Mouse (Mus musculus) layer of hippocampus, postnatal 10 days (tissue): ENCODE measurements at regions not wholly inside any gene's neighbourhood (a gene's known extent, or its start where the extent isn't known, plus 50 kb on each side); places are given as distances from the start of the nearest gene placed in this dataset.

ENCODE experiments used
- DNase-seq, 2 experiments: peaks; one replicate each; pipeline ENCODE4 v3.0.0; 2021; ENCODE audit warnings: low spot score in 2 of 2

GRCm38 (mm10) chr5:126127486-126127885 is 595.9 kb downstream of the Tmem132b start:
- no peak for DNase-seq

- no peak for DNase-seq
Measured at GRCm38 (mm10) chr5:126148908-126149307, 617.3 kb downstream of the Tmem132b start.

GRCm38 (mm10) chr5:126155216-126155880 is 623.8 kb downstream of the Tmem132b start:
- DNase-seq = no peak

- no peak for DNase-seq
Measured at GRCm38 (mm10) chr5:126186111-126186510, 654.5 kb downstream of the Tmem132b start.

GRCm38 (mm10) chr5:126199876-126200275 is 668.3 kb downstream of the Tmem132b start:
- no peak for DNase-seq

- peak in 1 of 2 experiments; percentile 21 for DNase-seq
Measured at GRCm38 (mm10) chr5:126201535-126201934, 670.0 kb downstream of the Tmem132b start.

GRCm38 (mm10) chr5:126201996-126202395 is 670.4 kb downstream of the Tmem132b start:
- no peak for DNase-seq

- no peak for DNase-seq
Measured at GRCm38 (mm10) chr5:126217016-126217415, 685.4 kb downstream of the Tmem132b start.

GRCm38 (mm10) chr5:126217746-126218145 is 686.2 kb downstream of the Tmem132b start:
- no peak for DNase-seq

GRCm38 (mm10) chr5:126223696-126224095 is 692.1 kb downstream of the Tmem132b start:
- DNase-seq = no peak

- no peak for DNase-seq
Measured at GRCm38 (mm10) chr5:126230768-126231167, 699.2 kb downstream of the Tmem132b start.

- DNase-seq = peak; percentile 50 to 54
Measured at GRCm38 (mm10) chr5:126238071-126238470, 706.5 kb downstream of the Tmem132b start.

- no peak for DNase-seq
Measured at GRCm38 (mm10) chr5:126245776-126246175, 714.2 kb downstream of the Tmem132b start.

- no peak for DNase-seq
Measured at GRCm38 (mm10) chr5:126250331-126250730, 718.8 kb downstream of the Tmem132b start.

GRCm38 (mm10) chr5:126254661-126255060 is 723.1 kb downstream of the Tmem132b start:
- DNase-seq = no peak

- no peak for DNase-seq
Measured at GRCm38 (mm10) chr5:126257860-126258259, 726.3 kb downstream of the Tmem132b start.

- DNase-seq = no peak
Measured at GRCm38 (mm10) chr5:126266471-126266870, 734.9 kb downstream of the Tmem132b start.

GRCm38 (mm10) chr5:126266929-126267609 is 735.5 kb downstream of the Tmem132b start:
- no peak for DNase-seq

GRCm38 (mm10) chr5:126268592-126268991 is 737.0 kb downstream of the Tmem132b start:
- DNase-seq = peak; percentile 15 to 26

GRCm38 (mm10) chr5:126274316-126274715 is 742.7 kb downstream of the Tmem132b start:
- no peak for DNase-seq

- DNase-seq = no peak
Measured at GRCm38 (mm10) chr5:126281057-126281728, 749.6 kb downstream of the Tmem132b start.

- DNase-seq = no peak
Measured at GRCm38 (mm10) chr5:126281782-126282181, 750.2 kb downstream of the Tmem132b start.
